Mouse (Mus musculus): ENCODE data around the gene Xcr1.

Gene Xcr1

GRCm38 (mm10) chr9:123861929-123862328 lies at the start of gene Xcr1:
Gene Xcr1 (minus strand): TSS chr9:123862029.
- DNase-seq = peak; percentile 37

DNA sequence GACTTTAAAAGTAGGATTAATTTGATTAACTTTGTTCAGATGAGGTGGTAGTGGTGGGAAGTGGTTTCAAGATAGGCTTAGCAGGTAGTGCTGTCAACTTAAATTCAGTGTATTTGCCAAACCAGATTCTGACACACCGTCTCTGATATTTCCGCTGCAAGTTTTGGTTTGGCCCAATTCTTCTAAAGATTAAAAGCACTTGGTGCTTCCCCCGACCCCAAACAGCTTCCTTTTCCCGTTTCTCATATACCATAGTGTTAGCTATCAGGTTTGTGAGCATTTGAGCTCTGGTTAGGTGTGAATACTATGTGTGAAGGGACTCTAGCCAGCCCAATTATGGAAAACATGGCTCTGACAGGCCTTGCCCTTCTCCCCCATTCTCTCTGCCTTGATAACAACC lies 10.2 kb upstream of the Xcr1 start:
- peak; percentile 51 for DNase-seq

GRCm38 (mm10) chr9:123869167-123869784 lies 7.4 kb upstream of the Xcr1 start:
- DNase-seq = peak; percentile 69

DNA sequence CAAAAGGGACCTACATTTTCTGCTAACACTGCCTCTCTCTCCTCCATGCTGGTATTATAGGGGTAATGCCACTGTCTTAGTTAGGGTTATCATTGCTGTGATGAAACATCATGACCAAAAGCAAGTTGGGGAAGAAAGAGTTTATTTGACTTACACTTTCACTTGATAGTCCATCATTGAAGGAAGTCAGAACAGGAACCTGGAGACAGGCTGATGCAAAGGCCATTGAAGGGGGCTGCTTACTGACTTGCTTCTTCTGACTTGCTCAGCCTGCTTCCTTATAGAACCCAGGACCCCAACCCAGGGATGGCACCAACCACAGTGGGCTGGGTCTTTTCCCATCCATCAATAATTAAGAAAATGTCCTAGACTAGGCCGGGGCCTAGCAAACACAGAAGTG lies 1.8 kb upstream of the Xcr1 start:
- peak; percentile 54 for DNase-seq

DNA sequence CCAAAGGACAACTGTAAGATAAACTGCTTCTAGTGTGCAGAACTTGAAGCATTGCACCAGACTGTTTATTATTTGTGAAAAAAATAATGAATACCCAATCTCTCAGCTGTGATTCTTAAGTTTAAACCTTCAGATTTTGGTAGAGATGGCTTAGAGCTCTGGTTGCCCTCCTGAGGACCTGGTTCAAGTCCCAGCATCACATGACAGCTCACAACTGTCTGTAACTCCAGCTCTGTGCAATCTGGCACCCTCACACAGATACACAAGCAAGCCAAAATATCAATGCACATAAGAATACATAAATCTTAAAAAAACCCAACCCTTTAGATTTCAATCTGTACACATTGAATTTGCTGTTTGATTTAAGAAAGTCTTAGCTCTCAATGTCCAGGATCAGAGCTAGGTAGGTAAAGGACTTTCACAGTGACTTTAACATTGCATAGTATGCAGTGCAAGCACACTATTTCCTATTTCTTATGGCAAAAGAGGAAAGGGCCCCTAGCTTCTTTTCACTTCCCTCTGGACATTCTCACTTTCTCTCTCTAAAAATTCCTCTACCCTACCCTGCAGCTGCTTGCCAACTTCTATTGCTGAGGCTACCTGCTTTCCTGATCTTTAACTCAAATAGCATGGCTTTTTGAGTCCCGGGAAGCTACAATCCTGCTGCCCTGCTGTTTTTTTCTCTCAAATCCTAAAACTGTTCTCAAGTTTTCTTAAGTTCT lies 1.2 kb upstream of the Xcr1 start:
- peak; percentile 48 for DNase-seq

- peak; percentile 40 for DNase-seq
Measured at GRCm38 (mm10) chr9:123856836-123857235, 5.0 kb downstream of the Xcr1 start.

DNA sequence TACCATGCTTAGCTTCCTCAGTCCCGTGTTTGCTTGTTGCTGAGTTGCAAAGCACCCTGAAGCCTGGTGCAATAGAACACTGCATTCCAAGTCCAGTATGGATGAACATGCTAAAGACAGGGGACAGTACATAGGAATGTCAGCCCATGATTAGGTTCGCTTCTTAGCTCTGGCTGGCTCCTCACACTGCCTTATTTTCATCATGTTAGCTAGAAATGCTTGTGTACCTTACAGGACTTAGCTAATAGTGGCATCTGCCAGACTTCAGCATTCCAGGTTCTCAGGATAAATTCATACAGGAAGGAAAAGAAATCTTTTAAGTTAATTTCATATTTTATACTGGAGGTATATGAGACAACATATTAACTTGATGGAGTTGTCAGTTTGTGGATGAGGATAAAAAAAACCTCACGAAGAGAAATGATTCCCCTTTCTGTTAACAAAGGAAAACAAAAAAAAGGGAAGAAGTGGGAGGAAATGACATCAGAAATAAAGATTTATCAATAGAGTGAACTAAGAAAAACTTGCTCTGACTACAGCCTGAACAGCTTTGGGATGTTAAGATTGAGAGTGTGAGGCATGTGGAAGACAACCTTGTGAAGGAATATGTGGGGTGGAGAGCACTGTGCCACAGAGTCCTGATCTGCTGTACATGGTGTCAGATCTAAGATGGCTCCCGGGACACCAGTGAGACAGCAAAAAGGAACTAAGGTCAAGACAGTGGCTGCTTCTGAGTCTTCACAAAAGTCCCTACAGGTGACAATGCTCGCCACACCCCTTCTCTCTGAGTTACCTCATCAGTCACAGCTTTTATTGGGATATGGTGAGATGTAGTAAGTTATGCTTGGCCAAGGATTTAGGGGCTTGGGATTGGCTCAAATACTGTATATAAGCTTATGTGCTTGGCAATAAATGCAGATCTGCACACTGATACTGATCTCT lies 9.1 kb downstream of the Xcr1 start:
- DNase-seq = peak; percentile 88

GRCm38 (mm10) chr9:123851713-123852448 lies 9.9 kb downstream of the Xcr1 start, which contains the start of gene Fyco1:
Gene Fyco1 (minus strand): TSS chr9:123851899.
- DNase-seq = peak; percentile 100

GRCm38 (mm10) chr9:123851062-123851712 lies 10.6 kb downstream of the Xcr1 start:
- DNase-seq = peak; percentile 98

GRCm38 (mm10) chr9:123850705-123851061 lies 11.1 kb downstream of the Xcr1 start:
- DNase-seq = peak; percentile 95

DNA sequence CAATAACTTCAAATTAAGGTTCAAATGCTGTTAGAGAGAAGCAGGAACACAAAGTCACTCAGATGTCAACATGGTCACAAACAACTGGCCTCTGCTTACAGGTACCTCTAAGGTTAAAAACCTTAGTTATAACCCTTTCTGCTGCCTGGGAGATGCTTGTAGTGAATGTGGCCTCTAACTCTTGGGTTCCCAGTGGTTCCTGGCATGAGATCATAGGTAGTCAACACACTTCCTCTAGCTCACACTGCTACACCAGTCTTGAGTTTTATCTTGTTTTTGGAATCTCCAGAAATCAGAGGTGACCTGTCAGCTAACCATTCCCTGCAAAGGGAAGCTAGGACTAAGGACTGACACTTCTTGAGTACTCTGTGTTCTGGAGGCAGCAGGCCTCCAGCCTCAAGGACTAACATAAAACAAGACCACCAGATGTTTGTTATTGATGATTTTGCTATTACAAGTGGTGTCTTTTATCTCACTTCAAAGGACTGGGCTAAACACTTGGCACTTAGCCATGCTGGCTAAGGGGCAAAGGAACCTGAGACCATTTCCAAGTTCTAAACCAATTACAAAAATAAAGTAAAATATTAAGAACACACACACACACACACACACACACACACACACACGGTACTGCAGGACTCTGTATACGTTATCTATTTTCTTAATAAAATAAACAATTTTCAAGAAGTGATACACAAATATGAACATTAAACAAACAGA lies 11.7 kb downstream of the Xcr1 start:
- peak; percentile 85 for DNase-seq

DNA sequence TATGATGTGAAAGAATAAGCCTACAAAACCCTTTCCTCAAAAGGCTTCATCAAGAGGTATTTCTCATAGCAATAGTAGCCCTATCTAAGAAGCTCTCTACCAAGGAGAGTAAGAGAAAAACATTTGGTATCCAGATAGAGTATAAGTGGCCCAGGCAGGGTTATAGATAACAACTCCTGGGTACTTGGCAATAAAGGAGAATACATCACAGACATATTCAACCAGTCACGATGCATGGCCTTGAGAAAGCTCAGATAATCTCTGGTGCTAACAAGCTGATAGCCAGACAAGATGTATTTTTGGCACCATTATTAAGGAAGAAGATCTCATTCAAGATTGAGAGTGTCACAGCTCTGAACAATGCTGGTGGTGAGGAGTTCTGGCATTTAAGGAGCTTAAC lies 15.3 kb downstream of the Xcr1 start:
- DNase-seq = peak; percentile 58

- DNase-seq = peak; percentile 97
Measured at GRCm38 (mm10) chr9:123845120-123845519, 16.7 kb downstream of the Xcr1 start.

- peak; percentile 88 for DNase-seq
Measured at GRCm38 (mm10) chr9:123844468-123844867, 17.4 kb downstream of the Xcr1 start.

- DNase-seq = peak; percentile 84
Measured at GRCm38 (mm10) chr9:123840243-123840642, 21.6 kb downstream of the Xcr1 start.

GRCm38 (mm10) chr9:123835851-123836250 lies 26.0 kb downstream of the Xcr1 start:
- DNase-seq = peak; percentile 46

DNA sequence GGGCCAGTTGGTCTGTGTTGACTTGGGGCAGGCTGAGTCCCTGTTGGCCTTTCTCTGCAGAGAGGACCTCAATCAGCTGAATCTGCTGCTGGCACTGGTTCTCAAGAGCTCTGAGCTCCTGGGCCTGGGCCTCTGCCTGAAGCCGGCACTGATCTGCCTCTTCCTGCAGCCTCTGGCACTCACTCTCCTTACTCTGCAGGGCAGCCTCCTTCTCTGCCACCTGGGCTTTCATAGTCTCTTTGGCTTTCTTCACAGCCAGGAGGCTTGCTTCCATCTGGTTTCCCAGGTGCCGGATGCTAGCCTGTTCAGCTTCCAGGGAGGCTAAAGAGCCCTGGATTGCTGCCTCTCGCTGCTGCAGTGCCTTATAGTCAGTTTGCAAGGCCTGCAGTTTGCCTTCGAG lies 32.9 kb downstream of the Xcr1 start:
- DNase-seq = peak; percentile 87

DNA sequence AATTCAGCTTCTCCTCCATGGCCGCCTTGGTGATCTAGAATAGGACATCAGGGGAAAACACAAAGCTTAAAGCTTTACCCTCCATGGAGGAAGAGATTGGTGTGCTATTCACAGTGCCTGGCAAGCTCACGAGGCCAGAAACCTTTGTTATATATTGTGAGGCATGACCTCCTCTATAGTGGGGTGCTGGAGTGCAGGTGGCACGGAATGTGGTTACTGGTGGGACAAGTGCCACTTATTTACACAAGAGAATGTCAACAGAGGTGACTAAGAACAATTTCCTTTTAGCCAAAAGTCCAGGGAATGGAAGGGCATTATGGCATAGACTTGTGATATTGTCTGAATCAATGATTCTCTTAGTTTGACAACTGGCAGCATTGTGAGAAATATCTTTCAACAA lies 35.2 kb downstream of the Xcr1 start:
- no peak for DNase-seq

DNA sequence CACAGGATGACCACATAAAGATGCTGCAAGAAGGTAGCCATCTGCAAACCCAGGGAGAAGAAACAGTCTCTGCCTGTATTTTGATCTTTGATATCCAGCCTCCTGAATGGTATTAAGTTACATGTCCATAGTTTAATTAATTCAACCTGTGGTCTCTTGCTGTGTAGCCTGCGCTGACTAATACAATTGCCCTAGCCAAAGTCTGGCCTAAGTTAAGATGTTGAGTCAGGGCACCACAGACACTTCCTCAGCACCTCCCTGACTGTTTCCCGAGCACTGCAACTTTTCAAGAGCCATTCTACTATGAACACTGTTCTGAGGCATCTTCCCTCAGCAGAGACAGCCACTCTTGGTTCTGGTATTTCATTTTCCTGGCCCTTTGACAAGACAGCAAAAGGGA lies 43.2 kb downstream of the Xcr1 start:
- DNase-seq = peak; percentile 61

DNA sequence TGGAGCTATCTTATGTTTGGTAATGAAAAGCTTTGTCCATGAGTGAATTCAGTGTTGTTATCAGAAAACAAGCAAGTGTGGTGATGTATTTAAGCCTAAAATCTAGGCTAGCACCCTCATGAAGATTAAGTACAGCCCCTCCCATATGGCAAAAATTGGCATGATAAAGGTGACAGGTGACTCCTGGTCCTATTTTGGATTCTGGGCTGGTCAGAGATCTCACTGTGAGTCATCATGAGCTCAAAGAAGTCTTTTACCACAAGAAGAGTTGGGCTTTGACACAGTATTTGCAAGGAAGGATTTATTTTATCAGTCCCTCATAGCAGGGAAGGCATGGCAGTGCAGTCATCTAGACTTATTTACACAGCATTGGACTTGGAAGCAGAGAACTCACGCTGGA lies 45.8 kb downstream of the Xcr1 start:
- peak; percentile 34 for DNase-seq

GRCm38 (mm10) chr9:123815444-123815843 lies 46.4 kb downstream of the Xcr1 start:
- DNase-seq = peak; percentile 89

Data from heart, adult 11 months (tissue).